Mouse (Mus musculus) urinary bladder, postnatal 14 days (tissue): ENCODE data around the gene Fut7.
"Not testable (repeated sequence)": the region's sequence is repeated elsewhere in the genome, so short reads cannot be mapped to it uniquely, and the experiment has no call there.

Source experiments
- DNase-seq: peaks from one replicate; pipeline ENCODE4 v3.0.0; 2021; ENCODE audit warnings: low spot score

Fut7 gene

DNA sequence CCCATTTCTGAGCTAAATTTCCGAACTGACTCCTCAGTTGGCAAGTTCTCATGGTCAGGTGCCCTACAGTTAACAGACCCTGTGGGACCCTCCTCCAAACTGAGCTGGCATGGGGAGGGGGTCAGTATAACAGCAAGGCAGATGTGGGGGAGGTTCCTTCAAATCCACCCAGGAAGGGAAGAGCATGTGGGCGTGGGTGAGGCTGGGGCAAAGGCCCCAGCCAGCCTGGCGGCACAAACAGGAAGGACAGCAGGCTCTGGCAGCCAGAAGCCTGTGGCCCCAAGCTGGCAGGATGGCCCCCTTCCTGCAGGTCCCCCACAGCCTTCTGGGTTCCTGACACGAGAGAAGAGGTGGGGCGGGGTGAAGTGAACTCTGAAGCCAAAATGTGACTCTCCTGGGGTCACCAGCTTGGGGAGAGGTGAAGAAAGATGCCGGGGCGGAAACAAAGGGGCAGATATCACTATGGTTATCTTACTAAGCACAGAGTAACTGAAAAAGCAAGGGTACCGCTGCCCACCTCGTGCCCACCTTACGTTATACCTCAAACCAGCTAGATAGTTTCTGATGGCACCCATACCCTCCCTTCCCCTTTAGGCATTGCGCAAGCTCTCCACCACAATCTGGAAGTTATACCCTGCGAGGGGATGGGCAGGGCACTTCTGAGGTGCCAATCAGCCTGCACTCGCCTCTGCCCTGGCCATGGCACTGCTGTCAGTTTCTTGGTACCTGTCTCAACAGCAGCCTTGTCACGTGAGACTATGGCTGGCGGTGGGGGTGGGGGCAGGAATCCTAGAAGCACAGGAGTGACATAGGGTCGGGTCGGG is at the start of gene Fut7:
Gene Fut7, plus strand, starts transcription at position 681 of the 824 bp plus-strand sequence.
- DNase-seq = no peak

DNA sequence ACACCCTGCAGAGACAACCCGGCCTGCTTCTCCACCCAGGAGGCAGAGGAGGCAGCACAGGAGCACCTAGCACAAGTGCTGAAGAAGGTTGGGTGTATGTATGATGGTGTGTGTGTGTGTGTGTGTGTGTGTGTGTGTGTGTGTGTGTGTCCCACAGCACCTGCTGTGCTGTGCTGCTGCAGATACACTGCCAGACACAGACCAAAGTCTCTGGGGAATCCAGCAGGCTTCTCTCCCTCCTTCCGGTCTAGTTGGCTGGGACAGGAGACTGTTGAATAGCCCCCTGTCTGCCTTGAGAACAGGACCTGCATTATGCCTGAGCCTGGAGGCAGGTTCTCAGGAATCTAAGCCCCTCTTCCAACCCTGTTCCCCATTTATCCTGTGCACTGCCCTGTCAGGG is 49.6 kb upstream of the Fut7 start:
- no peak for DNase-seq

DNA sequence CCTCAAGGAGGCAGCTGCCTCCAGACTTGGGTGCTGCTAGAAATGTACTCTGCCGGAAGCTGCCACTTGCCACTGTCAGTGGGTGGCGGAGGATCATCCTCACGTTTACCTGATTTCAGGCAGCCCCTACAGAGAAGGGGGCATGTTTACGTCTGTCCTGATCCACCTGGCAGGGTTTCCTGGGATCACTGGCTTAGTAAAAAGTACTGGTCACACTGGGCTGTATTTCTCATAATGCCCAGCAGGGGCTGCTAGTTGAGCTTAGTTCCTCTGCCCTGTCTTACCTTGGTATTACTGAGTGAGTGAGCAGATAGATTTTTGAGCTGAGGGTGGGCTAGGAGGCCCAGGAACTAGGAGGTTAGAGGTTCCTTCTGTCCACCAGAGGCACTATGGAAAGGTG is 46.5 kb upstream of the Fut7 start:
- peak; percentile 72 for DNase-seq

DNA sequence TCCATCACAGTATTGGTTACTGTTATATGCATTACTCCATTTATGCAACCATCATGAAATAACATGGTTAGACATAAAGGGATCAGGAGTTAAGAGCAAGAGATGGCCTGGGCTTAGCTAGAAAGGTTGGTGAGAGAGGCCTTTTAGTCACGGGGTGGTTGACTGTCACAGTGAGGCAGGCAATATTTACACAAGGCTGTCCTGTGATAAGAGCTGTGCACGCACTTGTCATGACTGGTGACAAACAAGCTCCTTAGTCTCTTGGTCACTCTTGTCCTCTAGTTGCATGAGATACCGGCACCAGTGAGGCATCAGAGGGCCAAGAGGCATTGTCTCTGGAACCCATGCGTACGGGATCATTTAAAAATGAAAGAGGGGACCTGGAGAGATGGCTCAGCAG is 38.6 kb upstream of the Fut7 start:
- DNase-seq = no peak

DNA sequence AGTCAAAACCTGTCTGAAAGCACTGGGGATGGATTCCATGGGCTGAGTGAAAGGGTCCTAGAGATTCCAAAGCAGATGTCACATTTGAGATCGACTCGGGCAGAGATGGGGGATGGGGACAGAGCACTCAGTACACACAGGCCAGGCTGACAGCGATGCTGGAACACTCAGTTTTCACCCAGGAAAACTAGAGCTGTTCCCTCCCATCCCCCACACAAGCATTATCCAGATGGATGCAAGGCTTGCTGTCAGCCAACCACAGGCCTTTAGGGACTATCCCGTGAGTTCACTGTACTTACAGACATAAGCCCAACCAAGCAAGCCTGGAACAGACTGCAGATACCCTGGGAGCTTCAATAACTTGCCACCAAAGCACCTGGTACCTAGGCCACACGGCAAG is 31.8 kb upstream of the Fut7 start:
- DNase-seq = no peak

DNA sequence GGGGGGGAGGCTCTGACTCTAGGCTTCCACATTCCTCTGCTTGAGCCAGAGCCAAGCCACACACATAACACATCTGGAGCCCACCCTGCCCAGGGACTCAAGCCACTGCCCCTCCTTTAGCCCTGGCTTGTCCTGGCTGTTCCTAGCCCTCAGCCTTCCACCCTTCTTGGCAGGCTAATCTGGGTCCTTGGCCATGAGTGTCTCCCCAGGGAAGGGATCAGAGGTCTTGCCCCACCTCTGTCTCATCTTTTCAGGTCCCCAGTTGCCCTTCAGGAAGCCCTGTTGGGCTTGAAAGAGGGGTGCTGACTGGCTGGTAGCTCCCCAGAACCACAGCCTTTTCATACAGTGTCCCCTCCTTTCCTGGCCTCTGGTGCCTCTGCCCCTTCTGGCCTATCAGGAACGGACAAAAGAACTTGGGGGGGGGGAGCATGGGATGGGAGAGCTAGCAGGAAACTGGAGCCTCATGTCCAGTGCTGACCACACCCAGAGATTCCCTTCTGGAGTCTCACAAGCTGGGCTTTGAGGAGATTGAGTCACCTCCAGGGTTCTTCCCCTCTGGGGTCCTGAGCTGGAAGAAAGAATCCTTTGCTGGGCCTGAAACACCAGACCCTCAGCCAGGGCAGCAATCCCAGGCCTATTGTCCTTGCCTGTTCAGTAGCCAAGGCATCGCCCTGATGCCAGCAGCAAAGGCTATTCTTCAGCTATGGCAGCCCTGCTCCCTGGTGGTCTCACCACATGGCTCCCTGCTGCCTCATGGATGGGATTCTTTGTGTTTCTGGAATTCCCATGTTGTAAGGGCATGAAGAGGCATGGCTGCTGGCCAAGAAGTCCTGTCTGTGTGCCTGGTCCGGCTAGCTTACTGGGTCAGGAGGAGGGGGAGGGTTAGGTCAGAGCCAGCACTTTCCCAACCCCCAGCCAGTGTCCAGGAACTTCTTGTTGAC is 28.5 kb upstream of the Fut7 start:
- DNase-seq = peak; percentile 57

DNA sequence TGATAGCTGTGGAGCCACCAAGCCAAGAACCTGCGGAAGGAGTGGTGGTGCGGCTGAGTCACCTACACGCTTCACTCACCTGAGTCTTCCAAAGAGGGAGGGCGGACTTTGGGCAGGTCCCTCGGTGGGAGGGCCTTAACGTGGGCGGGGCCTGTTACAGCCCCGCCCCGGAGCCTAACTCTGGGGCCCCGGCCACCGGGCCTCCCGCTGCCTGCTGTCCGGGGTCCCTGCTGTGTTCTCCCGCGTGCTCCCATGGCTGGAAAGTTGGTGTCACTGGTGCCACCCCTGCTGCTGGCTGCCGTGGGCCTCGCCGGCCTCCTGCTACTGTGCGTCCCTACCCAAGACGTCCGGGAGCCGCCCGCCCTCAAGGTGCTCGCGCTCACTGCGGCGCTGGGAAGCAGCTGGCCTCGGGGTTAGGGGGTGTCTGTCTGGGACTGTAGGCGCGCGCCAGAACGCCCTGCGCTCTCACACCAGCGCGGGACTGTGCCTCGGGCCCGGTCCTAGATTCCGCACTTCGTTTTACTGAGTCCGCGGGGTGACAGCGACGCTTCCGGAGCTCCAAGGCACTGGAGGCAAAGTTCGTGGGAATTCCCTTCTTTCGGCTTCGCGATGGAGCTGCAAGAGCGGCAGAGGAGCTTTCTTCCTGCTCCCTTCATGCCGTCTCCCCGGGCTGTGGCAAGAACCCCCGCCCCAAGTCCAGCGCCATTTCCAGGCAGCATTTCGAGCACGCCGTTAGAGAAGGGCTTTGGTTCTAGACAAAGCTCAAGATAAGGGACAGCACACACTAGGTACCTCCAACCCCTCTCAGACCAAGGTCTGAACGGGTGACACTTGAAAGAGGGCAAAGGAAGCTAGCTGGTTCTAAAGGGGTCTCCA is 27.1 kb upstream of the Fut7 start, which contains the start of gene Entpd2:
Gene Entpd2, plus strand, starts transcription at position 154 of the 876 bp plus-strand sequence.
- peak; percentile 68 for DNase-seq

DNA sequence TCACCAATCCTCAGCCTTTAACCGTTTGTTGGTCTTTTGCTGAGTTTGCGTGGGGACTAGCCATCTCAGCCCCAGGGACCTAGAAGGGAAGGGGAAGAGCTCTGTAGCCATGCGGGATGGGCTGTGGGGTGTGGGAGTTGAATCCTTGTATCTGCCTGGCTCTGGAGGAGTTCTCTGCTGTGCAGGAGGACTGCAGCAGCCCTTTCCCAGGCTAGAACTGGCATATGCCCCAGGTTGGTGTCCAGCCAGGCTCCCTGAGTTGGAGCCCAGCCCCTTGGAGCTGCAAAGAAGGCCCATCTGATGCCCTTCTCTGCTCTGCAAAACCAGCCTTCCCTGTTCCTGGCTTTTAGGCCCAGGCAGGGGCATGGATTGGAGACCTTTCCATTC is 26.5 kb upstream of the Fut7 start:
- DNase-seq = no peak

DNA sequence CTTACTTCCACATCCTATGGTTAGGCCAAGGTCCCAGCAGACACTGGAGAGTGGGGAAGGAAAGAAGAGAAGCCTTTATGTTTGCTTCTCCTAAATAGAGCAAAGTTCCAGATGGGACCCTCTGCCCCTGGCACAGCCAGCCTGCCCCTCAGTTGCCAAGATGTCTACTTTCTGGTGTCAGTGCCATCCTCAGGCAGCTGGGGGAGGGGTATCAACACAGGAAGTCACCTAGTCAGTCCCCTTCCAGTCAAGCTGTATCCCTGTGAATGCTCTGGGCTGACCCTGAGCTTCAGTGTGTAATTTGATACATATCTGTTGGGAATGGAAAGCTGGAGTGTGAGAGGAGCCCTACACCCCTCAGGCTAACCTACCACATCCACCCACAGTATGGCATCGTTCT is 26.1 kb upstream of the Fut7 start:
- DNase-seq = no peak

DNA sequence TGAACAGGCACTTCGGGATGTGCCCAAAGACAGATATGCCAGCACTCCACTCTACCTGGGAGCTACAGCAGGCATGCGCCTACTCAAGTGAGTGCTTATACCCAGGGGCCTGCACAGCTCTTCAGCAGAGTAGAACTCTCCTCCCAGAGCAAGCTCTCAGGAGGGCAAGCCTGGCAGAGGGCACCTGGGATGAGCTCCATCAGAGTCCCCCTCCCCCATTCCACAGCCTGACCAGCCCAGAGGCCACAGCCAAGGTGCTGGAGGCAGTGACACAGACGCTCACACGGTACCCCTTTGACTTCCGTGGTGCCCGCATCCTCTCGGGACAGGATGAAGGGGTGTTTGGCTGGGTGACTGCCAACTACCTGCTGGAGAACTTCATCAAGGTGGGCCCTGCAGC is 25.0 kb upstream of the Fut7 start:
- no peak for DNase-seq

DNA sequence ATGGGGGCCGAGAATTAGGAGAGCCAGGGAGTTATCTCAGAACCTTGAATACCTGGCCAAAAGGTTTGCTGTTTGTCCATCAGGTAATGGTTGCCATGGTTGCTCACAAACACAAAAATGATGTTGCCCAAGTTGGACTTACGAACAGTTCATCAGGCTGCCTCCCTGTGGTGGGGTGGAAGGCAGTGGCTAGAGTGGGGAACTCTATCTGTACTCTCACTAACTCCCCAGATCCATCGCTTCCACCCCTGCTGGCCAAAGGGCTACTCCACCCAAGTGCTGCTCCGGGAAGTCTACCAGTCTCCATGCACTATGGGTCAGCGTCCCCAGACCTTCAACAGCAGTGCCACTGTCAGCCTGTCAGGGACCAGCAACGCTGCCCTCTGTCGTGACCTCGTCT is 24.0 kb upstream of the Fut7 start, which contains the start of gene Npdc1:
Gene Npdc1, plus strand, starts transcription at position 301 of the 400 bp plus-strand sequence.
- no peak for DNase-seq

DNA sequence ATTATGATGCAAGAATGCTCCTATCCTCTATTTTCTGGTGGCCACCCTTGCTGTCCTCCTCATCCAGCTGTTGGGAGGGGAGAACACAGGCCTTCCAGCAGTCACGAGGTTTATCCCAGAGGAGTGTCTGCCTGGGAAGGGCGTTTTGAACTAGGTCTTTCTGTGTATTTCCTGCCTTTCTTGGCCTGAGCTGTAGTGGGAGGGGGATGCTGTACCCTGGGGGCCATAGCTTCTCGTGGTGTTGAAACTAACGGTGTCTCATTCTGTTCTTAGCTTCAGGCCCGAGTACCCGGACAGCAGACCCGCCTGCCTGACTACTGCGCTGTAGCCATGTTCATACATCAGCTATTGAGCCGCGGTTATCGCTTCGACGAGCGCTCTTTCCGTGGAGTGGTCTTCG is 22.8 kb upstream of the Fut7 start:
- DNase-seq = no peak

DNA sequence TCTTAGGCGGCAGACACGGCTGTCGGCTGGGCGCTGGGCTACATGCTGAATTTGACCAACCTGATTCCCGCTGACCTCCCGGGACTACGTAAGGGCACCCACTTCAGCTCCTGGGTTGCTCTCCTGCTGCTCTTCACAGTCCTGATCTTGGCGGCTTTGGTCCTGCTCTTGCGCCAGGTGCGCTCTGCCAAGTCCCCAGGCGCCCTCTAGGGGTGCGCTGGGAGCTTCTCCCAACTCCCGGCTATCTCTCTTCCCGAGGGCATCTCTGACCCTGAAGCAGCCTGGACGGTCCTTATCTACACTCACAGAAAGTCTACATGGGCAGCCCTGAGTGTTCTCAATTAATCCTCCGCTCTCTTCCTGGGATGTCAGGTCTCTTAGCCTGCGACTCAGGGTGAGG is 22.3 kb upstream of the Fut7 start:
- DNase-seq = peak; percentile 73

DNA sequence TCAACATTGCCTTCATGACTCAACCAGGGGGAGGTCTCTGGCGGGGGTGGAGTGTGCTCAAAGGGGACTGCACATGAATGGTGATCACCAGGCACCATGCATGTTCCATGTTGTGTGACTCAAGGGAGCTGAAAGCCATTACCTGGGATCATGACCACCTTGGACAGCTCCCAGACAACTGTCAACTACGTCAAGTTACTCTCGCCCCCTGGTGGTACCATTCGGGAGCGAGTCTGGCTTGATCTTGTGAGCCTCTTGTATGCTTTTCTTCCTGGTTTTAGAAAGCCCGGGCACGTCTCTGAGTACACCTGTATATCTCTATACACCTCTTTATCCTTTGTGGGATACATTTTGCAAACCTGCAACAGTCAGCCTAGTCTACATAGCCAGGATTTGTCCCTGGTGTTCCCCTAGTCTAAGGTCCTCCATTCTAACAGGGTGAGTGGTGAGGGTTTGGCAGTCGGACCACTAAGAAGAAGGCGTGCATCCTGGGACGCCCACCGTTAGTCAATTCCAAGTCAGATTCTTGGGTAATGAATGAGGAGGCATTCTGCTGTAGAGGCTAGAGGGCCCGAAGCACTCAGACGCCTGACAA is 20.6 kb upstream of the Fut7 start:
- peak; percentile 90 for DNase-seq

DNA sequence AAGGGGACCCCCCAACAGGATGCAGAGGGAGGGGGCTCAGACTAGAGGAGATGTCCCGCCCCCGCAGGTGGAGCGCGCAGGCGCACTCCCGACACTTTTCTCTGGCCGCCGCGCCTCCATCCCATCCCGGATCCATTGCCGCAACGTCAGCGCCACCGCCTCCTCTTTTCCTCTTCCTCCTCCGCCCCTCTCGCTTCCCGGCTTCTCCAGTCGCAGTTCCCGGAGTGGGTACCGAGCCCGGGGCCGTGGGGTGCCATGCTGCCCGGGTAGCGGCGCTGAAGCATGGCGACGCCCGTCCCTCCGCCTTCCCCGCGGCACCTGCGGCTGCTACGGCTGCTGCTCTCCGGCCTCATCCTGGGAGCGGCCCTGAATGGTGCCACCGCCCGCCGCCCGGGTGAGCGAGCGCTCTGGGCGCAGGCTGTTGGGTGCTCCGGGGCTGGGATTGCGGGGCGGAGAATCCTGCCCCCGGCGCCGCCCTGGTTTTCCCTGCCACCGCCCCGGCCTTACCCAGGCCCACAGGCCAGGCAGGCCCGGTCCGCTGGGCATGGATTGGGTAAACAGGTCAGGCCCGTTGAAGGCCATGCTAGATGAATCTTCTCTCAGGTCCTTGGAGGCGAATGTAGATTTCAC is 20.0 kb upstream of the Fut7 start:
- DNase-seq = peak; percentile 74

DNA sequence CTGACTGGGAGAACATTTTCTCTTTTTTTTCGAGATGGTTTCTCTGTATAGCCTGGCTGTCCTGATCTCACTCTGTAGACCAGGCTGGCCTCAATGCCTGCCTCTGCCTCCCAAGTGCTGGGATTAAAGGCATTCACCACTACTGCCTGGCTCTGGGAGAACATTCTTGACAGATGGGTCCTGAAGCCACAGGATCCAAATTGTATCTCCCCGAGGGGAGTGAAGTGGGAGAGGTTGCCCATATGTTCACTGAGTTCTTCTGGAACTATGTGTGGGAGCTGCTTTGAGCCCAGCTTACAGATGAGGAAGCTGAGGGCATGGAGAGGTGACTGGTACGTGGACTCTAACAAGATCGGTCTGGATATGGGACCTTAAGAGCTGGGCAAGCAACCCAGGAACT is 19.1 kb upstream of the Fut7 start:
- no peak for DNase-seq

DNA sequence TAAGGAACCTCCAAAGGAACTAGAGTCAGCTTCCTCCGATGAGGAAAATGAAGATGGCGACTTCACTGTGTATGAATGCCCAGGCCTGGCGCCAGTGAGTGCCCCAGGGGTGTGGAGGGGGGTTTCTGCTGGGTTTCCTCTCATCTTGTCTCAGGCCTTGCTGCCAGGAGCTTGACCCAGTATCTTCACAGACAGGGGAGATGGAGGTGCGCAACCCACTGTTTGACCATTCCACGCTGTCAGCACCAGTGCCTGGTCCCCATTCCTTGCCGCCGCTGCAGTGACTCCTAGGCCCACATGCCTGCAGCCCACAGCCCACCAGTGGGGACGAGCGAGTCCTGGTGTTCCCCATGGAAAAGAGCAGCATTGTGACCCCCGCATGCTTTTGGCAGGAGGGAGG is 14.2 kb upstream of the Fut7 start:
- DNase-seq = no peak

DNA sequence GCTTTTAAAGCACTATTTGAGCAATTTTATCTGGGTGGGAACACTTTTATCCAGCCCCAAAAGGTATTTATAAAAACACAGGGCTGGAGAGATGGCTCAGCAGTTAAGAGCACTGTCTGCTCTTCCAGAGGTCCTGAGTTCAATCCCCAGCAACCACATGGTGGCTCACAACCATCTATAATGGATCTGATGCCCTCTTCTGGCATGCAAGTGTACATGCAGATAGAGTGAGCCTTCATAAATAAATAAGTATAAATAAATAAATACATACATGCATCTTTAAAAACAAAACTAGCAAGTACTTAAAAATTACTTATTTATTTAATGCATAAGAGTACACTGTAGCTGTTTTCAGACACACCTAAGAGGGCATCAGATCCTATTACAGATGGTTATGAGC is 9.6 kb upstream of the Fut7 start:
- DNase-seq = not testable (repeated sequence)

DNA sequence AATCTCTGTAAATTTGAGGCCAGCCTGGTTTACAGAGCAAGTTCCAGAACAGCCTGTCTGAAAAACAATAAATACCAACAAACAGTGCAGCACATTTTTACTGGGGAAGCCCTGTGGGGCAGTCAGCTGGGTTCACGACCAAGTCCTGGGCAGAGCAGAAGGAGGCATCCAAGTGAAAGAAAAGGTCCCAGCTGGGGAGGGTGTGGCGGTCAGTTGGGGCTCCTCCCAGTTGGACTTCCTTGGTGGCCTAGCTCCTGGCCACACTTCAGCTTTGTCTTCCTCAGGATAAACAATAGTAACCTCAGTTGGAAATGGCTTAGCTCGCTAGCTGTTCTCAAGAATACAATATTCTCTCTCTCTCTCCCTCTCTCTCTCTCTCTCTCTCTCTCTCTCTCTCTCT is 5.6 kb upstream of the Fut7 start:
- DNase-seq = no peak

DNA sequence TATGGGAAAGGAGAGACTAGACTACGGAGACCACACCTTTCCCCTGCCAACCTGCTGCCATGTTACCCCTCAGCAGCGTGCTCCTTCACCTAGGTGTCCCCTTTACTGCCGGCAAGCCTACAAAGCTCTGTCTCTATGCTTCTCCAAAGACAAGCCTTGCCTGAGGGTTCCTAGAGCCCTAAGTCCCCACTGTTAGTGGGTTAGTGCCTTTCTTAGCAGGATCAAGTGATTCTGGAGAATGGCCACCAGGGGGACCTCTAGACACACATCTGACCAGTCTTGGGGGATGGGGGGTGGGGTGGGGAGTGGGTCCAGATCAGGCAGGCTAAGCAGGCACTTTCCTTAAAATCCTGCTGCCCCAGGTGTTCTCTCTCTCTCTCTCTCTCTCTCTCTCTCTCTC is 1.2 kb upstream of the Fut7 start:
- DNase-seq = peak; percentile 37

DNA sequence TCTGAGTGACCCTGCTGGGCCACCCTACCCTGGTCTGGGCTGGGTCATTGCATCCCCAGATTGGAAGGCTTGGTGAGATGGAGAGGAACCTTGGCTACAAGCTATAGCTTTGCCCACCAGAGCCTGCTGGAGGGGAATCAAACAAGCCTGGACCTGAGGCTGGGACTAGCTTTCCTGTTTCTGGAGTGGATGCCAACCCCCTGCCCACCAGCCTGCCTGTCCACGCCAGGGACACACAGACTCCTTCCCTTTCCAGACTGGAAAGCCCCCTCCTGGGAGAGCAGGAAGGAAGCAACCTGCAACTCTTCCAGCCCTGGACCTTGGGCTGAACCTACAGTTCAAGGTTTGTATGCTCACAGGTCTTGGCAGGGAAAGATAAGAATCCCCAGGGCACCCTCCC is 559 bp downstream of the Fut7 start:
- no peak for DNase-seq
